Mouse (Mus musculus) layer of hippocampus, adult 9-10 months (tissue): ENCODE measurements around the gene Otor.
A peak's percentile ranks its signal among the peaks of the same experiment; 100 is the strongest.

Experiments
- DNase-seq: peaks from one replicate; pipeline ENCODE4 v3.0.0; 2022; ENCODE audit warnings: low spot score

Gene Otor

DNA sequence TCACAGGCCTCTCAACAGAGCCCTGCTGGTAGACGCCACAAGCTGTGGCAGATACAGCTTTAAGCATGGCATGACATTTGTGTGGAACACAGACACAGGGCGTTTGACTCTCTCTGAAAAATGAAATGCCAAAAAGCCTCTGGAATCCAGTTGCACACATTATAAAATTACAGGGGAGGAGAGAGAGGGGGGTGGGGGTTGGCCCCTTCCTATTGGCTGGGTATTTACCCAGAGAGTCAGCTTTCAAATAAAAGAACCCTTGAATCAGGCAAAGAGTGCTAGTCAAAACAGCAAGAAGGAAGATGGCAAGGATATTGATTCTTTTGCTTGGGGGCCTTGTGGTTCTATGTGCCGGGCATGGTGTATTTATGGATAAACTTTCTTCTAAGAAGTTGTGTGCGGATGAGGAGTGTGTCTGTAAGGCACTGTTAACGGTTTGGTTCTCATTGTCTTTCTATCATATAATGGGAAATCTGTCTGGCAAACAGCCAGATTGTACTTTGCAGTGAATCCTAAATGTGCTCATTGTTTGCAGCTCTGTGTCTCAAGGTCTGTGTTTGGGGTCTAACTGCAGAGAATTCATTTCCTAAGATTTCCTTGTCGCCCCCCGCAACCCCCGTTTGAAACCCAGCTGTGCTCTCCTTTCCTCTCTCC is at the start of gene Otor:
Otor (plus strand) TSS at position 276 of the 654 bp plus-strand sequence.
- DNase-seq = no peak

DNA sequence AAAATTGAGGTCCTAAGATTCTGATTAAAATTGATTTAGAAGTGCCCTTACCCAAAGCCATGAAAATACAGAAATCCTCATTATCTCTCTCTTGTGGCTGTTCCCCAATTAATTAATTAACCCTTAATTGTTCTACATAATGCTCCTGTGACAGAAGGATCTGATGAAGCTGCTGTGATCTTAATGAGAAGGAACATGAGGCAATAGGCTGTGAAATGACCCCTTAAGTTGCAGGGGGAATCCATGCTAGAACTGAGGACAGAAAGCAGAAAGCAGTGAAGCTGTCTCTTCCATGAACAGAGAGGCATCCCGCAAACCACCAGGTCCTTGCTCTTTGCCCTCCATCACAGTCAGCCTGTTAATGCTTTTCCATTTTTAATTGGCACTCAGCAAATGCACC is 47.0 kb upstream of the Otor start:
- no peak for DNase-seq

DNA sequence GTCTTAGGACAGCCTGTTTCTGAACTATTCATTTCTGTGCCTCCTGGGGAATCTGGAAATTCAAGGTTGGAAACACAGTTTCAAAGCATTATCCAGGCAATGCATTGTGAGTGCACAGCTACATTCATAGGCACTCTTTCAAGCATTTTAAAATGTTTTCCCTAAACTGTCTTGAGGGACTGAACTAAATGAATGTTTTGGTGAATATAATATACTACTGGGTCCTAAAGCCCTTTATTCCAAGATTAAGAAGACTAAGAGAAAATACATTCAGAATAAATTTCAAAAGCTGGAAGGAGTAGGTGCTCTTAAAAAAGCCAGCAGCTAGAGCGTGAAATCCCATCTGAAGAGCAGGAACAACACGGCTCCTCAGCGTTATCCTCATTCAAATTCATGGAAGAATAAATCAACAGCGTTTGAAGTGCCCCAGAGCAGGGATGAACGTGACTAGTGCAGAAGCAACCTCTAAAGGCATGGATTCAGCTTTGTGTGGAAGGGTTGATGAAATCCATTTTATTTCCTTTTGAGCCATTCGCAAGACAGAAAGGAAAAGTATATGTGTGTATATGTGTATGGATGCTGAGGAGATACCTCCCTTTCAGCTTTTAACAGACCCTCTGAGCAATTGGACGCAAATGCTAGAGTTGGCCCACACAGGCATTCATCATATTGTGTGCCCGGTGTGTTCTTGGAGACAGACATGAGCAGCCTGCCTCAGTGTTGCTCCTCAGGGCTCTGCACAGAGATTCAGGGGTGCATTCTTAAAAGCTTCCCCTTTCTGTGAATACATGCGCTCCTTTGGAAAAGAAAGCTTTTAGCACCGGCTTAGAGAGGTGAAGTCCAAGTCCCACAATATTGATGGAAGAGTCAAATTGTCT is 45.7 kb upstream of the Otor start:
- DNase-seq = no peak

DNA sequence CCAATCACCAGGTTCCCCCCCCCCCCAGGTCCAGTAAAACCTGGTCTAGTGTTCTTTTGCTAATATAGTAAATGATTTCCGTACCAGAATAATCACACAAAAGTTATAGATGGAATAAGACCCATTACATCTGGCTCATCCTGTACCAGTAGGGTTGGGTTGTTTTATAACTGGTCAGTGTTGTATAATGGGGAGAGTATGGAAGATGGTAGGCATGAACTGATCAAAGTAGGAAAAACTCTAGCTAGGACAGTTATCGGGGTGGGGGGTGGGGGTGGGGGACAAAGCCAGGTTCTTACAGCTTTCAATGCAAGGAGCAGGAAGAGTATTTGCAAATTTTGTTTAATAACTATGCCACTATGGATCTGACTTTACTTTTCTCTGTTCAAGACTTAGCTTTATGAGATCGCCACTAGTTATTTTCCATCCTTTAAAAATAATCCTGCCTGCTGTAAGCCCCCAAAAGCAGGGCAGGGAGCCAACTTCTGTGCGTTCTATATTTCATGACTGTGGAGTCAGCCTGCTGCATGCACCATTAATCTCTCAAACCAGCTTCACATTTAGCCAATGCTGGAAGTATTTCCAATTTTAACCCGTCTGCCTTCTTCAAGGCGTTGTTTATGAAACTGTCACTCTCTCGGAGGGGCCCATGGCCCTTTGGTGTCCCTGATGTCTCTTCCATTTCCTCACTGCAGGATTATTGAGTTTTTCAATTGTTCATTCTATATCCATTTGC is 43.8 kb upstream of the Otor start:
- DNase-seq = no peak

DNA sequence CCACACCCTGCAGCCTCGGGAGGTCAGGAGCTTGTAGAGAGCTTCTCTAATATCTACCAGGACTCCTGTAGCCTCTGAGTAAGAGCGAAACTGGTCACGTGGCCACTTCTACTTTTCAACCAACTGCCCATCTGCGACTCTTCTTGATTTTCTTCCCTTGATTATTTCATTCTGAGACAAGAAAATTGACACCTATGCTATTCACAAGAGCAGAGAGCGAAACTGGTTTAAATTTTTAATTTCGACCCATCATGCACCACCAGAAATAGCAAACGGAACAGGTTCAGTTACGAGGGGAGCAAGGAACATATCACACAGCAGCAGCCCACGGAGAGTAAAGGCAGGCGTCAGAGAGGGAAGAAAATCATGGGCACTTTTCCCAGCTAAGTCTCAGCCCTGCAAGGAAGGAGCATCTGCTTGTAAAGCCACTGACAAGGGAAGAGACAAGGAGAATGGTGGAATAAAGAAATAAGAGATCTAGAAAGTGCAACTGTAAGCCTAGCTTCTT is 43.1 kb upstream of the Otor start:
- DNase-seq = peak; percentile 29

DNA sequence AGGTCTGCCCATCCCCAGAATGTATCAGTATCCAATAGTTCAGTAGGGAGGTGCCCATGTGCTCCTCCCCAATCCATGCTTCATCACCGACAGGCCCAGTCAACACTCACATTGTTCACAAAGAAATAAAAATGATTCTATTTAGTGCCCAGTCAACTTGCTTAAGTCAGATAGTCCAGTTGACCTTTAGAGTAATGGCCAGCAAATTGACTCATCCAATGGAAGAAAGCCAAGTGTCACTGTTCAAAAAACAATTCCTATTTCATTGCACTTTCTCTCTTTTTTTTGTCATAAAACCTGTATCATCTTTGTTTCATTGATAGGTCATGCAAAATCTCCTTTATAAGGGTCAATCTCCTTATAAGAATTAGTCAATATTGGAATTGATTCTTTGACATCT is 36.7 kb upstream of the Otor start:
- DNase-seq = no peak

DNA sequence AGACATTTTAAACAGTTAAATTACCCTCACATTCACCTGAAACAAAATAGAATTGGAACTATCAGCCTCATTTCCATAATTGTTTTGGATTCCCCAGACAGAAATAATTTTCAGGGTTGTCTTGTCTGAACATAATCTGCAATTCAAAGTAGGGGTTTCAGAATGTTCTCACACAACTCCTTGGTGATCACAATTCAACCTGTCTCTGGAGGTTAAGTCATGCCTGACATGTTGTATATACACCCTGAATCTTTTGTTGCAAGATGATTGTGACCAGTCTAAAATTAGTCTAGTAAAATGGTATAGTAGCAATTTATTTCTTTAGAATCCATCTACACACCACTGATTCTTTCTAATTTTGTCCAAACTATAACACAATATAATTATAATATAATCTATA is 23.0 kb upstream of the Otor start:
- DNase-seq = no peak

DNA sequence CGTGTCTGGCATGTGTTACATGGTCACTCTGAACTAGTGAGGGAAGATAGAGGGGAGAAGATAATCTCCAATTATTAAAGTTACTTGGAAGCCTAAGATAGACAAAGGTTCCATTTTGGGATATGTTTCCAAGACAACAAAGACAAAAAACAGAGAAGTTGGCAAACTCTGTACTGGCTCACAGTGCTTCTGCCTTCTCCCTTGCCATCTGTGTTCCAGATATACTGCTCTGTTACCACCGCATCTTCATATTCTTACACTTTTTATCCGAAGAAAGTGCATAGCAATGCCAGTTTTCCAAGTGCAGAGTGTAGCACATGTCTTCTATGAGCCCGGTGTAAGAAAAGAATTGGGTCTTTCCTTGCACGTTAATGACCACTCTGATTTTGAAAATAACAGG is 21.5 kb upstream of the Otor start:
- DNase-seq = peak; percentile 17

DNA sequence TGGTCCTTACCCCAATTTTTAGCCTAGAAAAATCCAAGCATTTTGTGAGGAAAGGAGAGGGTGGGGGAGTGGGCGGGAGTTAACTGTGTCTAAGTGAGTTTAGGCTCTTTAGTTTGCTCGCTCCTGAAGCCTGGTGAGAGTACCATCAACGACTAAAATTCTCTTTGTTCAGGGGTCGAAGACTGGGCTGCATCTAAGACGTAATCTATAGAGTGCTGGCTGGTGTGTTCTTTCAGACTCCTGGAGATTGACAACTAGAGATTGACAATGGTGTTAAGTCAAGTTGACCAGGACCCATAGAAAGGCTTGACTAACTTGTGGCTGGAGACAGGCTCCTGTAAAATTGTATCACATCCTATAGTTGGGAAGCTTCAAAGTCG is 15.9 kb upstream of the Otor start:
- DNase-seq = no peak

DNA sequence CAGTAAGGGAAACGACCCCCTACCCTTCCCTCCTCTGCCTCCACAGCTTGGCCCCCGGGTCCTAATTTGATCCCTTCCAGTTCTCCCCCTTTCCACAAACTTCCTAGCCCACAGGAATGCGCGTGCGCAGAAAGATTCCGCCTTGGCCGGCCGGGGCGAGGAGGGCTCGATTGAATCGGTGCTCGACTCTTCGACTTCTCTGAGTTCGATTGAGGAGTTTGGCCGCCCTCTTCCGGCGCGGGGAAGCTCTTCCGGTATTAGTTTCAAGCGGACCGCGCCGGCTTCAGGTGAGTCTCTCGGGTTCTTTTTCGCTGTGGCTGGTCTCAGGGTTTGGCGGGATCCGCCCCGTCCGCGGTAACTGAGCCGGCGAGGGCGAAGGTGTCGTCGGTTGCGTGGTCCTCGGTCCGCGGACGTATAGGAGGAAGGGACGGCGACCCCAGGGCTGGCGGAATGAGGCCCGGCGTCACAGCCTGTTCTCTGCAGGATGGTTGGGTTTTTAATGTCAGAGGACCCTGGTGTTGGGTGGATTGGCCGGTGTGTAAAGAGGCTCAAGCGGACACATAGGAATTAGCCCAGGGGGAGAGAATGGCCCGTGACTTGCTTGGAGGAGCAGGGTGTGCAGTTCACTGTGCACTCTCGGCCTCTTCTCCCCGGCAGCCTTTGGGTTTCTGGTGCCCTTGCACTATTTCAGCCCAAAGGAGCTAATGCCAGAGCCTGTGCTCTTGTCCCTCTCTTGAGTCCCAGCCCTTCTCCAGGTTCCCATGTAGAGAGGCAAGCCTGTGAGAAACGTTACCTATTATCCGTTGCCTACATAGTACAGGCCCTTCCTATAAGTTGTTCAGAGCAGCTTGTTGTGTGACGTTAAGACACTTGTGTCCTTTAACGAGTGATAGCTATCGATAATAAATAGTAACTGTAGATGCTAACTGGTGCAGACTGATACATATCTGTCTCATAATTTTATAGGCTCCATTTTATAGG is 15.2 kb upstream of the Otor start, which contains the start of gene Snrpb2:
Snrpb2 (plus strand) TSS at position 228 of the 981 bp plus-strand sequence.
- DNase-seq = peak; percentile 55

DNA sequence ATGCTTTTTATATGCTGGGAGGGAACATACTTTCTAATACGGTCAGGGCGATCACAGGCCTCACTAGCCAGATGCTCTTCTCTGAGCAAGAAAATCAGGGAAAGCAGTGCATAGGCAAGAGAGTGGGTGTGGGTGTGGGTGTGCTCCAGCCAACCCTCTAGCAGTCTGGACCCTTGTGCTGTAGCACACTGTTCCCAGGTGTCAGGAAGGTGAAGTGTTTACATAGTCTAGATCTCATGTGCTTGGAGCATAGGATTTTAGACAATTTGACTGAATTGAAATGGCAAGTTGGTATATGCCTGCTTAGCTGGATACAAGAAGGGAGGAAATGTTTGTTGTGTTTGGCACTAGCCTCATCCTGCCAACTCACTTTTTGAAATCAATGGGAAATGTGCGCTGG is 12.4 kb upstream of the Otor start:
- DNase-seq = no peak

DNA sequence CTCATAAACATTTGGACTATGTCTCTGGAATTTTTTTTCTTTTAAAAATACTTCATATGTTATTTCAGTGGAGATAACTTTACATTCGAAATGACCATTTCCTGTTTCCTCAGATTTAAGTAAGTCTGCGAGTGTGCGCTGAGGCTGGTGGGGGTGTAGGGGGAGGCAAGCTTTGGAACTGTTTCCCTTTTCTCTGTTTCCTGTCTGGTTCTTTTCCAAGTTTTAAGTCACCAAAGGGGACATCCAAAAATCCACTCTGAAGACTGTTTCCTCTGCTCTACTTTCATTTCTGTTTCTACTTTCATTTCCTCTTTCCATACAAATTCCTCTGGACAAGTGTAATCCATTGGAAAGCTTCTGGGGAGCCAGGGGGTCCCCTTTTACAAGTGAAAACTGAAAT is 3.4 kb downstream of the Otor start:
- DNase-seq = no peak

DNA sequence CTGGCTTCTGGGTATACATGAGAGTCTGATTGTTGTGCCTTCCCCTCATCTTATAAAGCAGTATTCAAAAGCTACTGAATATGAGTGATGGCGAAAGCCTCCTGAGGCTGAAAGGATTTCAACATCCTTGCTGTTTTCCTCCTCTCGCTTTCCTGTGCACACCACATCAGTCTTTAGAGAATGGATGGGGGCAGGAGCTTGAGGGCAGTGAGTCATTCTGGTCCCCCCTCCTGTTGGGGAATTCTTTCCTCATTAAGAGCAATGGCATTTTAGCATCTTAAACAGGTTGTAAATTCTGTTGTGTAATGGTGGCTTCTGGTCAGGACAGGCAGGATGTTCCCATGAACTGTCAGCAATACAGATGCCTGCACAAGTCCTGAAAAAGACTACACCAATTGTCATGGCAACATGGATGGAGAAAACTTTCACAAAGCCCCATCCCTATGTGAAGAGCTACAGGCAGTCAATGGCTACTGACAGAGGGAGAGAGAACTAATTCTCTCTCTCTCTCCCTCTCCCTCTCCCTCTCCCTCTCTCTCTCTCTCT is 6.7 kb downstream of the Otor start:
- no peak for DNase-seq

DNA sequence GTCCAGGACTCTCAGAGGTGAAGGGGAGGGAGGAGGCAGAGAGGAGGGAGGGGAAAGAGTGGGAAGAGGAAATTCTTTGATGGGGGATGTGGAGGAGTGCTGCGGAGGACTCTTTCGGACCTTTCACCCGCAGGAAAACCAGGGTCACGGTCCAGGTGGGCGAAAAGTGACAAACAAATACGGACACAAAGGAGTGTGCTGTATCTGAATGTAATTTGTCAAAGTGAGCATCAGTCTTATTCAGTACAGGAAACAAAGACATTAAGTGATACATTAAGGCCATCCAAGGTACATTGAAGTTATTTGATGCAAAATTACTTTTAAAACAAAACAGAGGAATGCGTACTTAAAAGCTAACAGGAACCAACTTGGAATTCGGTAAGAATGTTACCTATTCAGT is 11.6 kb downstream of the Otor start:
- DNase-seq = no peak

DNA sequence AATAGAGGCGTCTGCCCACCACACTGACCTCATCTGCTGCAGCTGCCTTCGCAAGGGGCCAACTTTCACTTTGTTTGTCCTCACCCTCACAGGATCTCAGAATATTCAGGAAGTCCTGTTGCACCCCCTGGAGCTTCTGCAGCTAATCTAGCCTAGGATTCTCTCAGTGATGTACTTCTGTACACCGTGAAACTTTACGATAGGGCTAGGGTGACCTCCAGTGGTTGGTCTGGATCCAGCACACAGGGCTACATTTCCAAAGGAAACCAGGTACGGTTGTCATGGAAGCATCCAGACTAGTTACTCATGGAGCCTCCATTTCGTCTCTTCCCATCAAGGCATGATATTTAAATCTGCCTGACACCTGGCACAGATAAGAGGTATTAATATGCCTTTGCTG is 15.5 kb downstream of the Otor start:
- peak; percentile 81 for DNase-seq

DNA sequence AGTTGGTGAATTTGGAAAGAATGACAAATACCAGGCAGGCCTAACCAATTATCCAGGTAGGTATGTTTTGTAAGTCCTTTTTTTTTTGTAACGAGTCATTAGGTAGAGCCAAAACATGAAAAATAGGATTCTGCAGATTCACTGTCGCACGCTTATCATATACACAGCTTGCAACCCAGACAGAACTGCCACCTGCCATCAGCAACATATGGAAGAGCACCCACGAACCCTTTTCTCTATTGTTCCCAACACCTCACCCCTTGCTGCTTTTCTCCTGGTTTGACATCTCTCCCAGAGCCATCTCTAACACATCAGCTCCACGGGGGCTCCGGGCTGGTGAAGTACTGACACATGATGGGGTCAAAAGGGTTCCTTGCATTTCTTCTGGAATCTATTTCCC is 16.5 kb downstream of the Otor start:
- no peak for DNase-seq

DNA sequence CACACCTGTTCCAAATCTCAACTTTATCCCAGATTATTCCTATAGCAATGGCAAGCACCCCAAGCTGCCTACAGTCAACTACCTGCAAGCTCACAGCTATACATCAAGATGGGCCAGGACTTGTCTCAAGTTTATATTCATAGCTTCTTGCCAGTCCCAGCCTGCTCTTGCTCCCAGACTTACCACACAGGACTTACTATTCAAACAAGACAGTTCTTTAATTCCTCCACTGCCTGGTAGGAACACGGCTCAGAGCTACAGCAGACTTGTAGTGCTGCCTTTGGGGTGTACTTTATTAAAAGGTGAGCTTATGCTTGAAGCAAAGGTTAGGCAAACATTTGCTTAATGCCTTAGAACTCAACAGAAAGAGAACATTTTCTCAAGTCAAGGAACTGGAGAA is 18.9 kb downstream of the Otor start:
- no peak for DNase-seq

DNA sequence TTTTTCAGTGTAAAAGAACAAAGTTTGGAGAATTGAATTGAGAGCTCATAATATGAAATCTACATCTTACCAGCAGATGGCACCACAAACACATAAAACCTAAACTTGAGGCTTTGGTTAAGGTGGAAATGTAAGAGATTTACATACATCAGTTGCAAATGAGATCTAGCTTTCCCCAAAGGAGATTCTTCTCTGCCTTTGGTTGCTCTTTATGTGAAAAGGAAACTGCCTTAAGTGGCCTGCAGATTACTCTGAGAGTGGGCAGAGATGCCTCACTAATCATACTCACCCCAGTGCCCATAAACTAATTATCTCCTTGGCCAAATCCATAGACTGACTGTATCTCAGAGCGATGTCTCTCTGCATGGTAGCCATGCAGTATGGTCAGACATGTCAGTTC is 35.6 kb downstream of the Otor start:
- peak; percentile 61 for DNase-seq

DNA sequence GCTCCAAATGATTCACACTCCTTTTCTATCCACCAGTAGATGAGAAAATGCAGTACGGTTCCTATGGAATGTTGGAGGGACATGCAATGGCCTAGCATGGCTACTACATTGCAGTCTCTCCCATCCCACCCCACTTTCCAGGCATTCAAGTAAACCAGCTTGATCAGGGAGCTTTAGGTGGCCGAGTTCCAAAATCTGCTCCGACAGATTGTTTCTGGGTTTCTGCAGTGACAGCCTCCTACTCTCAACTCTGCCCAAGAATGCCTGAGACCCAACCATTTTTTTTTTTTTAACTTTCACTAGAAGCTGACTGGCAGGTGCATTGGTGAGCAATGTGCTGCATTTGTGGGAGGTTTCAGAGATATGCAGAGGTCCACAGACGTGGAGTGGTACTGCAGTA is 36.4 kb downstream of the Otor start:
- DNase-seq = no peak

DNA sequence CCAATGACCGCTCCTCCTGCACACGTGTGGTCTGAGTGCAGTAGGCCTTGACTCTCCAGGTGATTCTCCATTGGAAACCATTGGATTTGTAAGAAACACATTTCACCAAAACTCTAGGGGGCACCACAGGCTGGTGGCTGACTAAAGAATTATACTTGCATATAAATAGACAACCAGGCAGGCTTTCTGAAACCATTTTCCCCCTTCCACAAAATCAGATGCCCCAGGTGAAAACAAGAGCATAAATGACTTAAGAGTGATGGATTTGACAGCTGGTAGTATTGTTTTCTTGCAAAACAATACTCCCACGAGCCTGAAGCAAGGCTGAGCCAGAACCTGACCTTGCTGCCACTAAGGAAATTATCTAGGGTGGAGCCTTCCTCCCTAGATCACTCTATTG is 39.2 kb downstream of the Otor start:
- DNase-seq = no peak

DNA sequence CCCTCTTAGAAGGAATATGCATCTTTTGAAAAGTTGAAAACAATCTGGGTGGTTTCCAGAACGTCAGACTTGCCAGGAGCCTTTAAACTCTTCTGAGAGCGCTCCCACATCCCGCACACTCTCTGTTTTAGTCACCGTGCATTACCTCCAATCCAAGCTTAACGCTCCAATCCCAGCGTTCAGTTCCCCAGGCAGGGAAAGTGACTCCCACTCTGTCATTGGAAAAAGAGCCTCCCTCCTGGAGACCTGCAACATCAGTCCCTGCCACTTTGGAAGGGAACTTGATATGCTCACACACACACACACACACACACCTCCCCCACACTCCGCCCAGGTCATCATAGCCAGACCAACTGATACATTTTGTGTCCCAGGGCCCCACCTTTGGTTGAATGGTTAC is 39.9 kb downstream of the Otor start:
- DNase-seq = no peak
